Mouse (Mus musculus) embryo, embryonic 9.5 days (tissue): ENCODE measurements around the gene Msx3.

Source experiments
- DNase-seq: peaks from one replicate; pipeline ENCODE4 v3.0.0-alpha.2; 2017; ENCODE audit errors: extremely low spot score

Gene Msx3

DNA sequence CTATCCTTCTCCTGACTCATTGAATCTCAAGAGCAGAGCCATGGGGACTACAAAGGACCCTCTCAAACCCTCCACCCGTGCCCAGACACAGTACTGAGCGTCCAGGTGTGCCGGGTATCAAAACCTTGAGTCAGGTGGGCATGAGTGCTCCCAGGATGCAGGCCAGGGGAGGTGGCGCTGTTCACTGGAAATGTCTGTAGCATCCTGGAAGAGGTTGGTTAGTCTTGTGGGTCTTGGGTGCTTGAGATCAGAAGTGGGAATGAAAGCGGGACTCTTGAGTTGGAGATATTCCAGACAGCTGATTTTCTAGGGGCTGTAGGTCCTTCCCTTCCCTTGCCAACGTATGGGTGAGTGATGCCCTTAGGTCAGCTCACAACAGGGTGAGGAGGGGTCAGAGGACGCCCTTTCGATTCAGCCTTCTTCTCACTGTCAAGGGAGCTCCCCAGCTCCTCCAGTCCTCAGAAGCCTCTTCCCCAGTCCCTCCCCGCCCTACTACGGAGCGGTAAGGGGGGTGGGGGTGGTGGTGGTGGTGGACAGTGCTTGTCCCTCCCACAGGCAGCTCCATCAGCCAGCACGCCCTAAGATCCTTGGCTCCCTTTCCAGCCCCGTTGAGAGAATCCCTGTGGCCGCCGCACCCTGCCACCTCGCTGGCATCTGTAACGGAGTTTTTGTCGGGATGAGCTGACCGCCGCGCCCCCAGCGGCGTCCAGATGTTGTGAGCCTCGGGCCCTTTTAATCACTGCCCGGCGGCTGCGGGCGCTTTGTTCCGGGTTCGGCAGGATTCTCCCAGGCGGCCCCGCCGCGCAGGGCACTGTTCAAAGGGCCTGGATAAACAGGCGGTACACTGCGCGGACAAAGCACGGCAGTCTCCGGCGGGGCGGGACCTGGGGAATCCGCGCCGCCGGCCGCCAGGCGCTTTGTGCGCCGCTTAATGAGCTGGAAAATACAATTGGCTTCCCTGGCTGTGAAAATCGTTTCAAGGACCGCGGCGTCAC is 8.8 kb upstream of the Msx3 start:
- peak; percentile 84 for DNase-seq

DNA sequence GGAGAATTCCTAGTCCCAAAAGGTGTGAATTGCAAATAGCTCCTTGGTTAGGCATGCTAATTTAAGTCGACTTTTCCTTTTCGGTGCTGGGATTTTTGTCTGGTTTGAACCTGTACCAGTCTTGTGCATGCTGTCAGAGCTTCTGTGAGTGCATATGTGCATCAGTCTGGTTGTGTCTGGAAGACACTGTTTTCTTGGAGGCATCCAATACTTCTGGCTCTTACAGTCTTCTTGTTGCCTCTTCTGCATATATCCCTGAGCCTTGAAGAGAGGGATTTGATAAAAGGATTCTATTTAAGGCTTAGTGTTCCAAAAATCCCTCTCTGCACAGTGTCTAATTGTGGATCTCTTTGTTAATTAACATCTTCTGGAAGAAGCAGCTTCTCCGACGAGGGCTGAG is 5.2 kb upstream of the Msx3 start:
- DNase-seq, result no peak

DNA sequence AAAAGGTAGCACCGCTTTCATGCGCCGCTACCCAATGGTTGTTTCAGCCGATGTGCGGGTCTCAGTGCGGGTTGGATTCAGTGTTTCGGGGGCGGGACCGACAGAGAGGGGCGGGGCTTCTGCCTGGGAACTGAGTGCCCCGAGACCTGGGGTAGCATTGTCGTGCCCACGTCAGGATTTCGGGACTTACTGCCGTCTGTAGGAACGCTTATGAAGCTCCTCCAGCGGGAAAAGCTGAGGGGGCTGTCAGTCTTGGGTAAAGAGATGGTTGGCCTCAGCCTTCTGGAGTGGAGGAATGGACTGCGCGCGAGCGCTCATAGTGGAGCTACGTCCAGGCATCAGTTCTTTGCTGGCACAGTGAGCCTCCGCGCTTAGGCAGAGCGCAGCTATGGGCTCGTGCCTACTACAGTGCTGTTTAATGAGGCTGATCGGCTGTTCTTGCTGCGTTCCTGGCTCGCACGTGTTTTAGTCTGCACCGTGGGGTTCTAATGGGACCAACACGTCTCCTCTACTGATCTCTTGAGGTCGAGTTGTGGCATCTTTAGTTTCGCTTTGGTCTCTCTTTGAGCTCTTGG is 313 bp upstream of the Msx3 start:
- peak; percentile 63 for DNase-seq

DNA sequence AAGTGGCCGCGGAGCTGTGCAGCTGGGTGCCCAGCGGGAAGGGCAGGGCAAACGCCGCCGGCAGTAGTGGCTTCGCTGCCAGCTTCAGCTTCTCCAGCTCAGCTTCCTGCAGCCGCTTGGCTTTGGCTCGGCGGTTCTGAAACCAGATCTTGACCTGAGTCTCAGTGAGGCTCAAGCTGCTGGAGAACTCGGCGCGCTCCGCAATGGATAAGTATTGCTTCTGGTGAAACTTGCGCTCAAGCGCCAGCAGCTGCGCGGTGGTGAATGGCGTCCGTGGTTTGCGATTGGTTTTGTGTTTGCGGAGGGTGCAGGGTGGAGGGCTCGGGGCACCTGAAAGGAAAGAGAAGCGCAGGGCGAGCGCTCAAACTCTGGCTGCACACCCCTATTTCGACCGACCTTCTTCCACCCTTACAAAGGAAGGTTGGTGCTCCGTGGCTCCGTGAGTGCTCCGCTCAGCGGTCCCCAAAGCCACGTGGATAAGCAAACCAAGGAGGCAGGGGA is 1.0 kb downstream of the Msx3 start:
- DNase-seq, result peak; percentile 58

DNA sequence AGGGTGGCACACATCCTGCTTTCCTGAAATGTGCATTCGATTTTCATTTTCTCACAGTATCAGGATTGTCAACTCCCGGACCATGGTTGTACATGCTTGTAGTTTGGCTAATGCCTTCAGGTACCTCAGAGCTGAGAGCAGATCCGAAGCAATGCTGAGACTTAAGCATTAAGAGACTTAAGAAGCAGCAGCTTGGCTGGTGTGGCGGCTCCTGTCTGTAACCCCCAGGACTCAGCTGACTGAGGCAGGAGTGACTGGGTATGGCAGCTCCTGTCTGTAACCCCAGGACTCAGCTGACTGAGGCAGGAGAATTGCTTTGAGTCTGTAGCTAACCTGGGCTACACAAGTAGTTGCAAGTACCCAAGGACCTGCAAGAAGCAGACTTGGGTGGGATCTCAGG is 3.3 kb downstream of the Msx3 start:
- no peak for DNase-seq

DNA sequence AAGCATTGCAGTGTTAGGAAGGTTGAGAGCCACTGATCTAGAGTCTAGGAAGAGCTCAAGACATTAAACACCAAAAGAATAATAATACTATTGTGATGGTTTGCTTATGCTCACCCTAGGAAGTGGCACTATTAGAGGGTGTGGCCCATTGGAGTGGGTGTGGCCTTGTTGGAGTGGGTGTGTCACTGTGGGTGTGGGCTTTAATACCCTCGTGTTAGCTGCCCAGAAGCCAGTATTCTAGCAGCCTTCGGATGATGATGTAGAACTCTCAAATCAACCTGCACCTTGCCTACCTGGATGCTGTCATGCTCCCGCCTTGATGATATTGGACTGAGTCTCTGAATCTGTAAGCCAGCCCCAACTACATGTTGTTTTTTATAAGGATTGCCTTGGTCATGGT is 6.2 kb downstream of the Msx3 start:
- DNase-seq, result no peak

DNA sequence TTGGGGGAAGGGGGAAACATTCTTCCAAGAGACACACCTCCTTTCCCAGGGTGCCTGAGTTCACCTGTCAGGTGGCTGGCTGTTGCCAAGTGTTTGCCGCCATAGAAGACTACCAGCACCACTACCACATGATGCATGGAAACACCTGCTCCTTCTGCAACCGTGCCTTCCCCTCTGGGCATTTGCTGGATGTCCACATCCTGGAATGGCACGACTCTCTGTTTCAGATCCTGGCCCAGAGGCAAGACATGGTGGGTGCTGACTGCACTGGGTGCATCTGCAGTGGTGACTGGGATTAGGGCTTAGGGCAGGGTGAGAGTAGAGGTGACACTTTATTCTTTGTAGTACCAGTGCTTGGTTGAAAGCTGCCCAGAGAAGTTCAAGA is 11.7 kb downstream of the Msx3 start:
- DNase-seq, result no peak

DNA sequence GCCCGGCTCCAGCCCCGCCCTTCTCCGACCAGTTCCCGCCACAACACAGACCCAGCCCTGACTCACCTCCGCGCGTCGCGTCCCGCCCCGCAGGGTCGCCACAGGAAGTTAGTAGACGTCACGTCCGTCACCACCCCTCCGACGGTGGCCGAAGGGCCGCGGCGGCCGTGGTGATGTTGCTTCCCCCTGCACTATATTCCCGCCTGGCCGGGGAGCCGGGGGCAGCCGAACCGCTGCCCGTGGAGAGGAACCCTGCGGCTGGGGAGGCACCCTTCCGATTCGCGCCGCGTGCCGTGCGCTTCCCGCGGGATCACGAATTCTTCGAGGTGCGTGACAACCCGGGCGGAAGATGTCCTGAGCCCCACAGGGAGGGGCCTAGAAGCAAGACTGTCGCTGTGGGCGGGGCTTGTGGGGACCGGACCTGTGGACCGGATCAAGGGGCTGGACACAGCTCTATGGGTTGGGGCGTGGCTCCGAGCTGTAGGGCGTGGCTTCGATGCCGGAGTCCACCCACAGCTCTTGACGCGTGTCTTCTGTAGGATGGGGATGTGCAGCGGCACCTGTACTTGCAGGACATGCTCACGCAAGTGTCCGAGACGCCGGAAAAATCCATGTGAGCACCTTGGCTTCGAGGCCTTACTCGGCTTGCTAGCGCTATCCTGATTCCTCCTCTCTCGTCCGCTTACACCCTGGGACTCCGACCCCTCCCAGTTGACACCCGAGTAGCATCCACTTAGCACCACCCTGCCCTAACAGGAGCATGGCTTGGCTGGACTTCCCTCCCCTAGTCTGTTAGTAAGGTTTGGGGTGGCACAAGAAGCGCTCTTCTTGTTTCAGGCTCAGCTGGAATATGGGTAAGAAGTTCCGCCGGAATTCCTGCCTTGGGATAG is 12.4 kb downstream of the Msx3 start, which contains the start of the genes Zfp511 and Tubgcp2:
Gene Zfp511, plus strand, starts transcription at position 111 of the 890 bp plus-strand sequence.
Gene Tubgcp2, minus strand, starts transcription at position 389 of the 890 bp plus-strand sequence.
- peak; percentile 98 for DNase-seq

DNA sequence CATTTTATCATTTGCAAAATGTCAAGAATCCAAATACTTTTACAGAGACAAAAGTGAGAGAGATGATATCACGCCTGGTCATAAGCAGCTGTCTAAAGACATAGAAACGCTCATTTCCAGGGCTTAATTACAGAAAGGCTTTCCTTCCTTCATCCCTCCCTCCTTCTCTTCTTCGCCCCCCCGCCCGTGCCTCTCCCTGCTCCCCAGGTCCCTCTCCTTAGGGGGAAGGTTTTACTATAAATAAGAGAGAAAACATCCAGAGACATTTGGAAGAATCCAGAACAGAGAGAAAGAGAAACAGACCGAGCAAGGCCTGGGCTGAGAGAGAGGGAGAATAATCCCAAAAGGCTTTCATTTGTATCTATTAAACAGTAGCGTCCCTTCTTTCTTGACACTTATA is 13.4 kb downstream of the Msx3 start:
- no peak for DNase-seq

DNA sequence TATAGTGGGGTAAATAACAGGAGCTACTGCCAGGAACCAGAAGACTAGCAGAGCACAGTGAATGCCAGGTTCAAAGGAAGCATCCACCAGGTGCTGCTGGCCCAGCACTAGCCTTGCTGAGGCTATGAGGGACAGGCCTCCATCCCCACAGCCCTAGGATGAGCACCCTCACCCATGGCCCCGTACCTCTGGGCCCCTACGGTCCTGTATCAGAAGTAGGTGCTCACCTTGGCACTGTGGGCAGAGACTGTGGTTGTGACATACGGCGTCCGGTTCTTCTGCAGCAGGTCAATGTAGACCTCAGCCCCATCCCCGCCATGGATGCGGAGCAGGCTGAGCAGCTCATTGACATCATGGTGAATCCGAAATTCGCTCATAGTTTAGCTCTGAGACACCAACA is 15.5 kb downstream of the Msx3 start:
- no peak for DNase-seq

DNA sequence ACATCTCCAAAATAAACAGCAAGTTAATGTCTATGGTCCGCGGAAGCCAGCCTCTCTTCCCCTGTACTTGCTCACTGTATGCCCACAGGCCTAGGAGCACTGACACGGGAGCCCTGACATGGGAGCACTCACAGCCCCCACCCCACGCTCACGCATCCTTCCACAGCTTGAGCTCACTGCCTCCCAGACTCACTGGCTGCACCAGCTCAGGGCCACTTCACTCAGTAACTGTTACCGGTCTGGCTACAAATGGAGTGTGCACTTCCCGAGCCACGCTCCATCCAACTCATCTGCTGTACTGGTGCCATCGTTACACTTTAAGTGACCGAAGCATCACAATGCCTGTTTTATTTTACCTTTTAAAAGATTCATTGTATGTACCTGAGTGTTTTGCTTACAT is 16.5 kb downstream of the Msx3 start:
- no peak for DNase-seq

DNA sequence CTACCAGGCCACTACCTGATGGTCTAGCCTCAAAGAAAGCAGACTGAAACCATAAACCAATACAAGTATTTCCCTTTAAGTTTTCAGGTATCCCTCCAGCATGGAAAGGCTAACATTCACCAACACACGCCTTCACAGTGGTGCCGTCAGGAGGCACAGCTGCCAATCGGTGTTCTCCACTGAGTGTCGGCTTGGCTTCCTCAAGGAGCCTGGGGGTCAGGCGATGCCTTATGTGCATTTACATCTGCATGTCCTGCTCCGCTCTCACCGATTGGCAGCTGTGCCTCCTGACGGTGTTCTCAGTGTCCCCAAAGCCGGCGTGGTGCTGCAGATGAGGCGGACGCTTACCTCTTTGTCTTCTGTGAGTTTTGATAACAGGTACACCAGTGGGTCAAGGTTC is 17.1 kb downstream of the Msx3 start:
- no peak for DNase-seq

DNA sequence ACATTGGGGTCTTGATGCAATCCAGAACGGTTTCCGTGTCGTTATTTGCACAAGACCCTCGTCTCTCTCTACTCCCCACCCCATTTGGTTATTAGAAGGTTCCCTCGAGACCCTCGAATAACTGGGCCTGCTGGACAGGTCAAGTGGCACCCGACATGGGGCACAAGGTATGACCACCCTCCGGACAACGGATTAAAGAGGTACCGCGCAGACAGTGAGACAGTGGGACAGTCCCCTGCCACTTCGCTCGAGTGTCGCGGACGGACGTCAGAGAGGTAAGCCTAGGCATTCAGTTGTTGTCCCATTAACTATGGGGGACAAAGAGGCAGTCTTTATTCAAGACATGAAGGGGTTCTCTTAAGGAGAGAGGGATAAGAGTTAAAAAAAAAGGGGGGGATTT is 37.6 kb downstream of the Msx3 start:
- DNase-seq, result no peak

DNA sequence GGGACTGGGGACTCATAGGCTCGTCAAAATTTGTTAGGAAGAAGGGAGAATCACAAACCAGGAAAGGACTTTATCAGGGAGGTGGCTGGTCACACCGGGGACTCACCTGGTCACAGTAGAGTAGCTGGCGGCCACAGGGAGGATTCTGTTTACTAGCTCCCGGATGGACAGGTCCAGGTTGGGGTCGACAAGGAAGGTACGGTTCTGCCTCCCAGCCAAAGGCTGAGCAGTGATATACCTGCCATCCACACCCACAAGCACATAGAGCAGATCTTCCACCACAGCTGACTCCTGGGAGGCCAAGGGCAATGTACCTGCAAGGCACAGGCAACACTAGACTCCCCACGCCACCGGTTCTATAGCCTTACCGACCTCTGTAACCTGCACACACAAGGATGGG is 41.1 kb downstream of the Msx3 start:
- no peak for DNase-seq

DNA sequence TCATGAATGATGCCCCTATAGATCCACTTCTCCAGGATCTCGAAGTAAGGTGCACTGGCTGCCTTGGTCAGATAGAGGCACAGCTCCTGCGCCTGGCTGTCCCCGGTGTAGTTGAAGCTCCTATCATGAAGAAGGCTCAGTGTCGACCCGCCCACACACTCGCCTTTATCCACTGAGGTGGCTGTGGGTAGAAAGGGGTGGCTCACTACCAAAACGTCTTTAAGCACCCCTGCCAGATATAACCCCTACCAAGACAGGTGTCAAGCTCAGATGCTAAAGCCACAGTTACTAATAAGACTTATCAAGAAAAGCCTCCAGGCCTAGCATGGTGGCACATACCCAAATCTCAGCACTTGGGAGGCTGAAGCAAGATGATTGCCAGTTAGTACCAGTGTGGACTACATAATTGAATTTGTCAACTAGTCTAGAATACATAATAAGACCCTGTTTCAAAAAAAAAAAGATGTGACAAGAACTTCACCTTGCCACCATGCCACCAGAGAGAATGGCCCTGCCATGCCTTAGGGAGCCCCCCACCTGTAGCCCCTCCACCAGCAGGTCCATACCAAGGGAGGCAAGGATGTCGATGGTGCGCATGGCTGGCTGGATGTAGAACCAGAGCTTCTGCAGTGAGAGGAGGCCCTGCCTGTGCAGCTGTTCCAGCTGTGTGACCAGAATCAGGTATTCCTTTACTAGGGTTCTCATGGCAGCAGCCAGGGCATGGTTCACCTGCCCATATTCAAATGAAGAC is 41.9 kb downstream of the Msx3 start:
- DNase-seq, result no peak

DNA sequence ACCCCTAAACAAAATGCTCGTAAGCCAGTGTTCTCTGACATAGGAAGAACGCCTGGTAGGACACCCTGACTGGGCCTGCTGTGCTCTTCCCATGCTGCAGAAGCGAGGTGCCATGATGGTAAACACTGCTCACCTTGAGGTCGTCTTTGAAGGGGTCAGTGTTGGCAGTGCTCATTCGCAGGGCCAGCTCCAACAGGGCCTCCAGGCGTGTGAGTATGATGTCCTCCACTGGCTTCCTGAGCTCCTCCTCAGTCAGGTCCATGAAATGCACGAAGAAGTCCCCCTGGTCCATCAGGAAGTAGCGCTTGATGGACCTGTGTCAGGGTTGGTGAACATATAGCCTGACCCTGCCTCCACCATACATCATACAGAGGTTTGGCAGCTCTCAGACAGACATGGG is 44.2 kb downstream of the Msx3 start:
- DNase-seq, result no peak

DNA sequence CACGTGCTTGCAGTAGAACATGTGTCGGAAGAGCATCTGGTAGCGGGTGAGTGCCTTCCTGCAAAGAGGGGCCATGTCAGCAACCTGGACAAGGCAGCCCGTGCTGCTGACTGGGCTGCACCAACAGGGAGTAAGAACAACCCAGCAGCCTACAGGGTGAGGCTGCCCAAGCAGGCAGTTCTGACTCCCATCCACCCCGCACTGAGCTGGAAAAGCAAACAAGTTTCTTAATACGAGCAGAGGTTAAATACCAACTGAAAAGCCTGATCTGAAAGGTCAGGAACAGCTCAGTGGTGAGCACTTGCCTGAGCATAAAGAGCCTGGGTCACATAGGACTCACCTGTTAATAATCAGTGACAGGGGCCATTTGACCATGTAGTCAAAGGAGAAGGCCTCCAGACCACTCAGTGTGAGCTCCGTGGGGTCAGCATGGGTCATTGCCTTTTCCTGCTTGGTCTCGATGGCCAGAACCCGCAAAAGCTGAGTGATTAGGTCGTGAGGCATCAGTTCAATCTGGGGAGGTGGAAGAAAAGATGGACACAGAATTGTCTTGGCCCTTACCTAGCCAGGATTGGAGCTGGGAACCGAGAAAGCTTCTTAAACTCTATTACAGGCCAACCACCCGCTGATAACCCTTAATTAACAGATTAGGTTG is 47.7 kb downstream of the Msx3 start:
- DNase-seq, result peak; percentile 24

DNA sequence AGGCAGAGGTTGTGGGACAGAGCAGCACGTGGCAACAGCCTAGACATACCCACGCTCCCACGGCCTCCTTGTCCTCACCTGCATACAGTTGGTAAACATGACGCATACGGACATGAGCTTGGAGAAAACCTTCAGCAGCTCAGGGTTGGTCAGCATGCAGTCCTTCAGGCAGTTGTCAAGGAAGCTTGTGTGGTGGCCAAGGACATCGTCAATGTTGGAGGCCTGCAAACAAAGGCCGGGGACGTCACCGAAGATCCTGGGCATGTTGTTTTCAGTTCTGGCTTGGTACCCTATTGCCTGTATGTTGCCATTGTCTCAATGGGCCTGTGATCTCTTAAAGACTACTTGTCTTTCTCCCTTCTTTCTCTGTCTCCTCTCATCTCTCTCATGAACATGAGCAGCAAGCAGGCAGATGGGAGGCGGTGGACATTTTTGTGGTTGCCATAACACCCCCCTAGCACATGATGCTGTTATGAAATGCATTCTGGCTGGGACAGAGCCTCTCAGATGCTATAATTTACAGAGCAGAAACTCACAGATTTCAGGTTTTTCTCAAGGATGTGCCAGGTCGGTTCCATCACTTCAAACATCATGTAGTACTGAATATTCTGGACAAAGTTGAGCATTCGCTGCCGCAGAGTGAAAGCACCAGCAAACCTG is 50.1 kb downstream of the Msx3 start:
- no peak for DNase-seq
